33 mouse cellular contexts compared by ENCODE assay signal in genomic region chr6:124561611-124562010, GRCm38 (mm10). TPM values are rescaled to one million over a fixed set of nuclear protein-coding genes. Genes with fewer than 3 reads are reported as not detected.
"Had no signal": no experiment of that assay in that cellular context is flagged by ENCODE, and none has a peak within 500 bp of the region (broad histone marks: within the 10 kb centered on the region; RNA-seq: fewer than 3 reads in every experiment).

No protein-coding gene starts in this region.

RNA-seq across cellular contexts. Expression of gene C1rb, which starts 8.5 kb away (rescaled TPM):
- total RNA-seq: left cerebral cortex, postnatal 10 days; left cerebral cortex, postnatal 4 days; megakaryocyte progenitor cell, adult 5-6 weeks; megakaryocyte, adult 5-6 weeks; megakaryocyte-erythroid progenitor cell, adult 5-6 weeks; midbrain, postnatal 0 days; monocyte, adult 5-6 weeks had no signal
- polyA plus RNA-seq: limb, embryonic 10.5 days; limb, embryonic 11.5 days; limb, embryonic 12.5 days; limb, embryonic 13.5 days; limb, embryonic 15.5 days; liver, embryonic 11.5 days; liver, embryonic 12.5 days; liver, embryonic 13.5 days; liver, embryonic 14.5 days; liver, embryonic 15.5 days; liver, embryonic 16.5 days; liver, postnatal 0 days; lung, adult 2 months; lung, embryonic 14.5 days; lung, embryonic 15.5 days; lung, embryonic 16.5 days; macrophage; midbrain, embryonic 10.5 days; midbrain, embryonic 11.5 days; midbrain, embryonic 12.5 days; midbrain, embryonic 13.5 days; midbrain, embryonic 14.5 days; midbrain, embryonic 15.5 days; midbrain, embryonic 16.5 days; midbrain, postnatal 0 days; neural tube, embryonic 11.5 days; neural tube, embryonic 12.5 days had no signal

RNA-seq across cellular contexts. Expression of gene C1s1, which starts 19.5 kb away (rescaled TPM):
- total RNA-seq: megakaryocyte progenitor cell, adult 5-6 weeks; megakaryocyte-erythroid progenitor cell, adult 5-6 weeks; monocyte, adult 5-6 weeks had no signal
- polyA plus RNA-seq: macrophage had no signal

RNA-seq across cellular contexts. Expression of gene C1ra, which starts 49.4 kb away (rescaled TPM):
- total RNA-seq: megakaryocyte-erythroid progenitor cell, adult 5-6 weeks had no signal
- polyA plus RNA-seq: midbrain, embryonic 11.5 days had no signal
